Mouse (Mus musculus): ENCODE data around the gene C87499.

Gene C87499

GRCm38 (mm10) chr4:88634311-88634710 is at the start of gene C87499:
TSS of gene C87499 (minus strand) at chr4:88634411.
- DNase-seq: no peak

- no peak for DNase-seq
Measured at GRCm38 (mm10) chr4:88683812-88684211, 49.6 kb upstream of the C87499 start, which contains the start of gene Ifna2. TSS of gene Ifna2 (minus strand) at chr4:88683912.

GRCm38 (mm10) chr4:88681353-88681752 is 47.1 kb upstream of the C87499 start:
- DNase-seq: no peak

- DNase-seq: no peak
Measured at GRCm38 (mm10) chr4:88680362-88680761, 46.2 kb upstream of the C87499 start.

- DNase-seq: no peak
Measured at GRCm38 (mm10) chr4:88676824-88677223, 42.6 kb upstream of the C87499 start, which contains the start of gene Ifna16. TSS of gene Ifna16 (minus strand) at chr4:88676924.

GRCm38 (mm10) chr4:88655461-88655860 is 21.2 kb upstream of the C87499 start:
- DNase-seq: no peak

- no peak for DNase-seq
Measured at GRCm38 (mm10) chr4:88653644-88654043, 19.4 kb upstream of the C87499 start.

GRCm38 (mm10) chr4:88644359-88644758 is 10.1 kb upstream of the C87499 start, which contains the start of gene Ifna13:
TSS of gene Ifna13 (minus strand) at chr4:88644459.
- DNase-seq: no peak

- no peak for DNase-seq
Measured at GRCm38 (mm10) chr4:88642526-88642925, 8.3 kb upstream of the C87499 start.

- DNase-seq: peak; percentile 90
Measured at GRCm38 (mm10) chr4:88641077-88641831, 7.0 kb upstream of the C87499 start.

- DNase-seq: no peak
Measured at GRCm38 (mm10) chr4:88640704-88641076, 6.5 kb upstream of the C87499 start.

- no peak for DNase-seq
Measured at GRCm38 (mm10) chr4:88603276-88603675, 30.9 kb downstream of the C87499 start, which contains the start of gene Ifna12. TSS of gene Ifna12 (minus strand) at chr4:88603376.

- DNase-seq: no peak
Measured at GRCm38 (mm10) chr4:88592285-88592684, 41.9 kb downstream of the C87499 start, which contains the start of gene Ifna9. TSS of gene Ifna9 (minus strand) at chr4:88592385.

Measured in cerebellum, adult 9-10 months (tissue).